Mouse (Mus musculus) CH12.LX (cell line): ENCODE results near the gene Scd4.

ENCODE experiments used
- BHLHE40 ChIP-seq: IDR thresholded peaks from 2 replicates; pipeline ENCODE4 v1.6.1; 2011; ENCODE audit warnings: mild to moderate bottlenecking, low read depth, low read length, improper control_type of control experiment
- CTCF ChIP-seq, 2 experiments: IDR thresholded peaks in 1 of 2; conservative IDR thresholded peaks in 1 of 2; 2 replicates each; pipeline ENCODE4 v1.5.1; 2011 to 2012; ENCODE audit warnings: low read depth in 2 of 2, low read length in 2 of 2, improper control_type of control experiment in 1 of 2, inconsistent platforms in 1 of 2, mild to moderate bottlenecking in 1 of 2, moderate library complexity in 1 of 2
- ELF1 ChIP-seq: IDR thresholded peaks from 2 replicates; pipeline ENCODE4 v1.6.1; 2014; ENCODE audit warnings: low read depth, mild to moderate bottlenecking, inconsistent platforms, low read length, improper control_type of control experiment
- EP300 ChIP-seq: IDR thresholded peaks from 2 replicates; pipeline ENCODE4 v1.6.1; 2011; ENCODE audit warnings: low read length, improper control_type of control experiment
- KAT2A ChIP-seq: IDR thresholded peaks from 2 replicates; pipeline ENCODE4 v1.6.1; 2012; ENCODE audit warnings: low read length, improper control_type of control experiment, inconsistent platforms; ENCODE audit not compliant: insufficient replicate concordance
- MAFK ChIP-seq: IDR thresholded peaks from 2 replicates; pipeline ENCODE4 v1.6.1; 2011; ENCODE audit warnings: low read length, improper control_type of control experiment; ENCODE audit not compliant: insufficient replicate concordance
- NRF1 ChIP-seq: IDR thresholded peaks from 2 replicates; pipeline ENCODE4 v1.6.1; 2014; ENCODE audit warnings: low read depth, mild to moderate bottlenecking, inconsistent platforms, low read length, improper control_type of control experiment, moderate library complexity
- POLR2A ChIP-seq: IDR thresholded peaks from 2 replicates; pipeline ENCODE4 v1.6.1; 2011; ENCODE audit warnings: low read depth, mild to moderate bottlenecking, improper control_type of control experiment, low read length
- POLR2AphosphoS2 ChIP-seq: IDR thresholded peaks from 2 replicates; pipeline ENCODE4 v1.6.1; 2011; ENCODE audit warnings: low read depth, low read length, improper control_type of control experiment
- RCOR1 ChIP-seq: conservative IDR thresholded peaks from 2 replicates; pipeline ENCODE4 v1.6.1; 2012; ENCODE audit warnings: low read depth, mild to moderate bottlenecking, inconsistent platforms, low read length, improper control_type of control experiment
- TBP ChIP-seq: conservative IDR thresholded peaks from 2 replicates; pipeline ENCODE4 v1.6.1; 2011; ENCODE audit warnings: low read depth, low read length, improper control_type of control experiment
- TCF12 ChIP-seq: IDR thresholded peaks from 2 replicates; pipeline ENCODE4 v1.6.1; 2014; ENCODE audit warnings: low read depth, mild to moderate bottlenecking, inconsistent platforms, low read length, improper control_type of control experiment
- USF1 ChIP-seq: IDR thresholded peaks from 2 replicates; pipeline ENCODE4 v1.6.1; 2014; ENCODE audit warnings: low read depth, mild to moderate bottlenecking, inconsistent platforms, low read length, improper control_type of control experiment

DNA sequence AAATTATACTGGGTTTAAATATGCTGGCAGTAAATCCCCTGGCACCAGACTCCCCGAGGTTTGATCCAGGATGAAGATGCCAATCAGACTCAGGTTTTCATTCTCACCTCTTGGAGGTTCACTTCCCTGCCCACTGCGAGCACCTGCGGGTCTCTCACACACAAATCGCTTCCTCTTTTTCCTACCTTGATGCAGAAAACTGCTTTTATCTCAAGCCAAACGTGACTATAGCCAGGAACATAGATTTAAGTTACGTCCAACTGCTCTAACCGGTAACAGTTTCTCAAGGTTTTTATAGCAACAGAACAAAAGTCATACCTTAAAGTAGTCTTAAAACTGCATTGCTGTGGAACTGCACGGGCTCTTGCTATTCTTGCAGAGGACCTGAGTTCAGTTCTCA is 16.8 kb downstream of the Scd4 start:
- no peak for TF ChIP-seq EP300
- no peak for TF ChIP-seq CTCF (conservative IDR thresholded peaks at IDR 0.05 in 1 of 2, IDR thresholded peaks at IDR 0.05 in 1 of 2; ENCODE audit: low read depth in 2 of 2, low read length in 2 of 2)
- no peak for TF ChIP-seq POLR2A
- TF ChIP-seq NRF1 = no peak
- TF ChIP-seq TBP = no peak
- no peak for TF ChIP-seq USF1
- no peak for TF ChIP-seq TCF12
- no peak for TF ChIP-seq POLR2AphosphoS2
- no peak for TF ChIP-seq BHLHE40
- TF ChIP-seq KAT2A = no peak
- no peak for TF ChIP-seq MAFK
- TF ChIP-seq RCOR1 = no peak
- no peak for TF ChIP-seq ELF1
